Mouse (Mus musculus) lung, adult 18-20 months (tissue): Measurements from ENCODE around the gene Mapkbp1.

Experiments used
- DNase-seq, 2 experiments: peaks; one replicate each; pipeline ENCODE4 v3.0.0; 2022; ENCODE audit warnings: mixed read lengths in 2 of 2

Gene Mapkbp1

DNA sequence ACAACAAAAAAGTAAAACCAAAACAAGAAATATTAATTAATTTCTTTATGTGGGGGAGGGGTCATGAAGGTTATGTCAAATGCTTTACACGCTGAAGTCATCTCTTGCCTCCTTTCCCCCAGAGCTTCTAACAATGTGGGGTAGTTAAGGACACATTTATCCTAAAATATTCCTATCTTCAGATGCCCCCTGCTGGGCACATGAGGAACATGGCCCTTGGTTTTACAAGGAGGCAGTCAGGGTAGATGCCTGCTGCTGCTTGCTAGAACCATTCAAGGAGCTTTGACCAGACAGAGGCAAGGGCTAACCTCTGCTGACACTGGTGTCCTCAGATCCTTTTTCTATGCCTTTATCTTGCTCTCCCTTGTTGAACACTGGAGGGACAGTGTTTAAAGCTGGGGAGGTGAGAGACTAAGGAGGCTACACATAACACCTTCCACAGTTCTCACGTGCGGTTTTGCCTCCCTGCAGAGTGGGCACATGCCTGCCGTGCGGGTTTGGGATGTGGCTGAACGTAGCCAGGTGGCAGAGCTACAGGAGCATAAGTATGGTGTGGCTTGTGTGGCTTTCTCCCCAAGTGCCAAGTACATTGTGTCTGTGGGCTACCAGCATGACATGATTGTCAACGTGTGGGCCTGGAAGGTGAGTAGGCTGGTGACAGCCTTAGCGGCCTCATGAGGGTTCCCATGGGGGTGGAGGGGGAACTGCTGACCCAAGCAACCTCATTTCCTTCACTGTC lies 39.1 kb downstream of the Mapkbp1 start:
- DNase-seq = peak; percentile 52 to 66

DNA sequence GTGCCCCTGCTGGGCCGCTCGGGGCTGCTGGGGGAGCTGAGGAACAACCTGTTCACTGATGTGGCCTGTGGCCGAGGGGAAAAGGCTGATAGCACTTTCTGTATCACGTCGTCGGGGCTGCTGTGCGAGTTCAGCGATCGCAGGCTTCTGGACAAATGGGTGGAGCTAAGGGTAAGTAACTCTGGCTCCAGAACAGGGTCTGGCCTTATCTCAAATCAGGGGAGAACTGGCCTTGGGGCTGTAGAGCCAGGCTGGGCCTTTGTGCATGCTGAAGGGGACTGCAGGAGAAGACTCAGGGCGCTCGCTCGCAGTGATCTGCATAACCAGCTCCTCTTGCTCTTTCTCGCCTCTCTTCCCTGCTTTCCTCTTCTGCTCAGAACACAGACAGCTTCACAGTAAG lies 40.4 kb downstream of the Mapkbp1 start:
- no peak for DNase-seq

DNA sequence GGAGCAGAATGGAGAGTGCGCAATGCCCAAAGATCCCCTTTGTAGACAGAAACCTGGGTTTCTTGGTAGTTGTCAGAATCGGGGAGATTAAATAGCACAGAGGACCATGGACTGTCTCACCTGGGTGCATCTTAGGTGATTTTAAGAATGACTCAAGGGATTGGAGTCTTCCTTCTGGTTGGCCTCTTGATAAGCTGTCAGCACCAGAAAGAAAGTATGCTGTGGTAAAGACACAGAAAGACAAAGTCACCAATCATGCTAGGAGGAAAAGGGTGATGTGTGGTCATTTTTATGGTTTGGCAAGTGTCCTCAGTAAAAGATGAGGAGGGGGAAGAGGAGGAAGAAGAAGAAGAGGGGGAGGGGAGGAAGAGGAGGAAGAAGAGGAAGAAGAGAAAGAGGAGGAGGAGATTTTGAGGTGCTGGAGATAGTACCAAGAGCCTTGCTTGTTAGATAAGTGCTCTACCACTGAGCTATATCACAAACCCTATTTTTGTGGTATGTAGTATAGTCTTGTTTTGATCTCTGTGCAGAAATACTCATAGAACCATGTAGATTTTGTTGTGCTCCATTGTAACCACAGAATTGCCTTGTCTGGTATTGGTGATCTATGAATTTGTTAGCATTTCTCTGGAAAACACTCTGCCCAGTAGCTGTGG lies 41.5 kb downstream of the Mapkbp1 start:
- no peak for DNase-seq

DNA sequence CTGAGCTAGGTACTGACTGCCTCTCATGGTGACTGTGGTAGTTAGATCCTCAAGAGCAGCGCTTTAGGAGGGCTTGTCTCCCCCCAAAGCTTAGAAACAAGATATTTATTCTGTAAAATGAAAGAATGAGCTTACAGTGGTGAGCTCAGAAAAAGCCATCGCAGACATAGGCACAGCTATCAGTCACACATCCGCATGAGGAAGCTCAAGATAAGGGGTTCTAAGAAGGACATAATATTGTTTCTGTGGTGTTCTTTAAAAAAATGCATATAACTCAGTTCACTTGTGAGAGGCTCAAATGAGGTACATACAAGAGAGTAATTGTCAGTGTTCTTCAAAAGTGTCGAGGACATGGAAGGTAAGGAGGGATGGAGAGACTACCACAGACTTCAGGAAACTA lies 43.4 kb downstream of the Mapkbp1 start:
- DNase-seq = no peak

DNA sequence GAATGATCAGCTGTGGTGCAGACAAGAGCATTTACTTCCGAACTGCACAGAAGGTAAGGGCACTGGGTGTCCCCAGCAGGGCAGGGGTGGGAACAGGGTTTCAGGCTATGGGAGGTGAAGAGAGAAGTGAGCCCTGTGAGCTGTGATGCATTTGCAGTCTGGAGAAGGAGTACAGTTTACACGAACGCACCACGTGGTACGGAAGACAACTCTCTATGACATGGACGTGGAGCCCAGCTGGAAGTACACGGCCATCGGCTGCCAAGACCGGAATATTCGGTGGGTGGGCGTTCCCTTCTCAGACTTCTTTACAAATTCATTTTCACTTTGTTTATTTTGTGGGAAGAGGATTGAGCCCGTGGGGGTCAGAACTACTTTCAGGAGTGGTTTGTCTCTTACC lies 45.1 kb downstream of the Mapkbp1 start:
- DNase-seq = no peak

DNA sequence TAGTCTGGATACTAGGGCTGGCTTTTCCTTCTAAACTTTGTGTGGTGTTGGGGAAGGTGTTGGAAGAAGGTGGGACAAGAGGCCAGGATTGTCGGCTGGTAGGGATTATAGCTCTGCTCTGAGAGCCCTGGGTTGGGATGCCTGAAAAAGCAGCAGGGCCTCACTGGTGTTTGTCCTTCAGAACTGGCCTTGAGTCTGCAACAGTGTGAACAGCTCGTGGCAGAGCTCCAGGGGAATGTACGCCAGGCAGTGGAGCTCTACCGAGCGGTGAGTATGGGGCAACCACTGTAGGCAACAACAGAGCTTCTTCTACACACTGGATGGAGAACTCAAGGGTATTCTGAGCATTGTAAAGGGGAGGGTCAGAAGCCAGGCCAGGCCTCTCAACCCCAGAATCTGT lies 51.8 kb downstream of the Mapkbp1 start:
- DNase-seq = no peak

DNA sequence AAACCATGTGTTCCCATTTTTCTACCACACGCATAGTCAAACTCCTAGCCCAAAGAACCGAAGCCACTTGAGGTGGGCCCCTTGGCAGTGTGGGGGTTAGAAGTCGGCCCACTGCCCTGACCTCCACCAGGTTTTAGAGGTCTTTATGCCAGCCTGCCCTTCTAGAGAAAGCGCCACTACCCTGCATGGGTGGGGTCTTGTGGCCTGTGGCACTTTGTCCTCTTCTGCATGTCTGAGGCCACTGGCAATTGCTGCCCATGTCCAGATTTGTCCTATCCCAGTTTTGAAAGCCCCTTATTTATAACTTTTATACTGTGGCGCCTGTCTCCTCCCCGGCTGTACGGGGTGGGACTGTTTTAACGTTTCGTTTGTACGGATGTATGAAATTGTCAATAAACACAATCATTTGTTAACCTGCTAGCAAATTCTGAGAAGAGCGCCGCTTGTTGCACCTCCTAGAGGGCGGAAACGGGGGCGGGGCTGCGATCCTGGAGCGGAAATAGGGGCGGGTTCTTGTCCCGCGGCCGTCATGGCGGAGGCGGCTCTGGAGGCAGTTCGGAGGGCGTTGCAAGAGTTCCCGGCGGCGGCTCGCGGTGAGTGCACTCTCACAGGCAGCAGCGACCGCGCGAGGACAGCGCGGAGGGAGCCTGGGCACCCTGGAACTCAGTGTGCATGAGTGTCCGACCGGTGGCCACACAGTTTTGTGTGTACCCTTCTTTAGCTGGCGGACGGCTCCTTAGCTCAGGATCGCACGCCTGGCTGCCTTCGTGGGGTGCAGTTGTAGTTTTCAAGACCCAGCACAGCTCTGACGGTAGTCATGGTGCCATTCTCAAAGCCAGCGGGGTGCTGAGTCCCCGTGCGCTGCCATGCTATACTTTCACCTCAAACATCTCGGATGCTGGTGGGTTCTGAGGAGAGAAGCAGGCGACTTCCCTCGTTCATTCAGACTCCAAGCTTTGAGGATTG lies 54.8 kb downstream of the Mapkbp1 start, which contains the start of the genes Jmjd7 and Gm28042:
Gene Jmjd7 (plus strand): TSS at position 500 of the 966 bp plus-strand sequence.
Gene Gm28042 (plus strand): TSS at position 510 of the 966 bp plus-strand sequence.
- DNase-seq = peak; percentile 93 to 96

DNA sequence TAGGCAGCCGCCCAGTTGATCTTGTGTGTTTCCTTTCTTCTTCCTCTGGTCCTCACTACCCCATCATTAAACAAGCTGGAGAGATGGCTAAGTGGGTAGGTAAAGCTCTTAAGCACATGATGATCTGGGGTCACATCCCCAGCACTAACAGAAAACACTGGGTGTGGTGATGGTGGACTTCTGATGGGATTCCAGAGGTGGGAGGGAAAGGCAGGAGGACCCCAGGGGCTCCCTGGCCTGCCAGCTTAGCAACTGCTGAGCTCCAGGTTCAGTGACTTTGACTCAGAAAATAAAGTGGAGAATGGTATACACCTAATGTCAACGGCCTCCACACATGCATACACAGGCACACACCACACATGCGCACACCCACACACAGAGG lies 55.4 kb downstream of the Mapkbp1 start:
- no peak for DNase-seq

DNA sequence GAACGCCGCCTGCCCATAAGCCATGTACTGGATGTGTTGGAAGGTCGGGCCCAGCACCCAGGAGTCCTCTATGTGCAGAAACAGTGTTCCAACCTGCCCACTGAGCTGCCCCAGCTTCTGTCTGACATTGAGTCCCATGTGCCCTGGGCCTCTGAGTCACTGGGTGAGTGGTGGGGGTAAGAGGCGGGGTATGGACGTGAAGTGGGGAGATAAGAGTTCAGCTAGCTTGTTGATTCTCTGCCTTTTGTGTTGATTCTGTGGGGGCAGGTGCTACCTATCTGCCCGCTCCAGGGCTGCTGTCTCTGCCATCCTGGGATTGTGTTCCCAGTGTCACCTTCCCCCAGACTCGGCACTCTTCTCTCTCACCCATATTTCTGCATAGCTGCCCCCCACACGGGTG lies 57.9 kb downstream of the Mapkbp1 start:
- no peak for DNase-seq

DNA sequence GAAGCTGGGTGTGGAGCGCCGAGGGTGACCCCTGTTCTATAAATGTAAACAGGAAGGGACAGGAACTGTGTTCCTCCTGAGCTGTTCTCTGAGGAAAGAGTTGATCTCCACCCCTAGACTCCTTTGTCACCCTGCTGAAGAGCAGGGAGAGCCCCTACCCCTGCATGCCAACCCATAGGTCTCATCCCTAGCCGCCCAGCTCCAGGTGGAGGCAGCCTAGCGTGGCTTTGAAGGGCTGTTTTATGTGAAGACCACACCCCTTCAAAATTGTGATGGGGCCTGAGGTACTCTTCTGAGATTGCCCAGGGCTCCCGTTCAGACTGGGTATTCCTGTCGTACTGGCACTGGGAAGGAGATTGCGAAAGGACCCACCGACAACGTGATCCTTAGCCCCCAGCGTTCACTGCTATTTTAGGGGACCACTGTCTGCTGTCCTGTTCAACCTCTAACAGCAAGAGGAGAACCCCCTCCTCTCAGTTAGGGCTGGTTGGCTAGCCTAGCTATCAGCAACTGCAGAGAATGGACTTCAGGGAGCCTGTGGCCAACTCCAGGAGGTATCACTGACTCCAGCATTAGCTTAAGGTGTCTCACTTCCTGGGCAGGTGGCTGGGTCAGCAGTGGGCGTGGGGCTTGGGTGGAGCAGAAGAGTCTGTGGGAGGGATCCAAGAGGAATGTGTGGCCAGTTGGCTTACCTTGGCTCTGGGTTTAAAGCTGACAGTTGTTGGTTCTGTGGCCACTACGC lies 60.4 kb downstream of the Mapkbp1 start, which contains the start of gene Pla2g4b:
Gene Pla2g4b (plus strand): TSS at position 692 of the 742 bp plus-strand sequence.
- no peak for DNase-seq

DNA sequence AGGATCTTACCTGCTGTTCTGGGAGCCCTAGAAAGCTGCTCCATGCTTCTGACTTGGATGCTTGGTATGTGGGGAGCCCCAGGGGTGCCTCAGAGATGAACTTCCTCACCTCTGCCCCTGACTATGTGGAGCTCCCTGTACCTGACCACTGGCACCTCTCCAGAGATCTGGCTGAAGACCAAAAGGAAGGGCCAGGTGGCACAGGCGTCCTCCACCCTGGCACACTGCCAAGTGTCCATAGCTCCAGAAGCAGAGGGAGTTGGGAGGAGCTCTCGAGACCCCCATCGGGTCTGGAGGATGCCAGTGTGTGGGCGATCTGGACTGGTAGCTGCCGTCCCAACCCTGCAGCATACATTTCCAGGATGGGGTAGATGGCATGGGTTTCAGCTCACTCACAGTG lies 61.2 kb downstream of the Mapkbp1 start:
- peak; percentile 20 to 31 for DNase-seq

DNA sequence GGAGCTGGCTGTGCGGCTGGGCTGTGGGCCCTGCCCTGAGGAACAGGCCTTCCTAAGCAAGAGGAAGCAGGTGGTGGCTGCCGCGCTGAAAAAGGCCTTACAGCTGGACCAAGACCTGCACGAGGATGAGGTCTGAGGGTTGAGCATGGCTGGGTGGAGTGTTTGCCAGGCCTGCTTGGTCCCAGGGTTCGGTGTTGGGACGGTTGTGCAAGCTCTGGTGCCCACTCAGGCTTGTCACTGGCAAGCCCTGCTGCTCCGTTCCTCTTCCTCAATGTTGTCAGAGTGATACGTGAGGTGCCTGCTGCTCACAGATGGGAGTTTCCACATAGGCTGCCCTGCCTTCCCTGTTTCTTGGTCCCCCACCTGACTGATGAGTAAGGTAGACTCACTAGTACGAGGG lies 65.2 kb downstream of the Mapkbp1 start:
- peak in 1 of 2 experiments; percentile 13 for DNase-seq

DNA sequence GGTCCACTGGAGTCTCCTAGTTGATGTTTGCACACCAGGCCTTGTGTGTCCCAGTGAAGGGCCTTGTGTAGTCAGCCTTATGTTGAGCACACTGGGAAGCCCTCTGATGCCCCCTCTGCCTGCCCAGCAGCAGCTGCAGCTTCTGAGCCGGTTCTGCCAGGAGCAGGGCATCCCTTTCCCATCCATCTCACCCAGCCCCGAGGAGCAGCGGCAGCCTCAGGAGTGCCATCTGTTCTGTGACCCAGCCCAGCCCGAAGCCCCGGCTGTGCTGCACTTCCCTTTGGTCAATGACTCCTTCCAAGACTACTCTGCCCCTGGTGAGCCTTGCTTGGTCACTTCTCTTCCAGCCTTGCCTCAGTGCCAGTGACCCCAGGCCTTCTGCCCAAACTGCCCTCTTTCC lies 68.5 kb downstream of the Mapkbp1 start:
- no peak for DNase-seq

DNA sequence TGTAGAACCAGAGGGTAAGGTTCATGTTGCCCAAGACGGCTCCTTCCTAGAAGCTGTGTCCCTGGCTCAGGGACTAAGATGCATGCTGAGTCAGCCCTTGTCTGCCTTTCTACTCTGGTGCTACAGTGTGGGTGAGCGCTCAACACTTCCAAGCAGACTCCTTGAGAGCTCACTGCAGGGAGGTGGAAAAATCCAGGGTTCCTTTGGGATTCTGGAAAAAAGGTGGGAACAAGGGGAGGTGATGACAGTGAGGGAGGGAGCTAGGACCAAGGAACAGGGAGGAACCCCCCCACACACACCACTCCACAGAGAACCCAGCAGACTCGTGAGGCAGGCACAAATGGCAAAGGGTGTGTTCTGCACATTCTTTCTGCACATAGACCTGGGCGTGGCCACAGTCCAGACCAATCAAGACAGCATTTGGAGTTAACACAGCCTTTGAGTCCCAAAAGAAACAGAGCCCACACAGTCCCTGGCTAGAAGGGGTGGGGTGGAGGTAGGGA lies 71.7 kb downstream of the Mapkbp1 start:
- DNase-seq = peak; percentile 46 to 67

DNA sequence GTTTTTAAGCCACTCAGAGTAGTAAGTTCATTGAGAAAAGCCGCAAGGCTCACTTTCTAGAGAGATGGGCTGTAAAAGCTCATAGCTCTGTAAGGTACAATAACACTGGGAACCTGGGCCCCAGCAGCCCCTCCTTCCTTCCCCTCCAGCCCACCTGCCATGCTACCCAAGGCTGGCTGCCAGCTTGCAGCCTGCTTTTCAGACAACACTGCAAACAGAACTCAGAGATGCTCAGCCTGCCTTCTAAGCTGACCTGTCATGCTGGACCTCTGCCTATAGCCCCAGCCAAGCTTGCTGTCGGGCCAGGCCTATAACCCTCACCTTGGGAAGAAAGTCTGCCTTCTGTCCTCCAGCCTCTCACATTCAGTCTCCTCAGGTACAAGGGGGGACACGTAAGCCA lies 72.2 kb downstream of the Mapkbp1 start:
- no peak for DNase-seq

DNA sequence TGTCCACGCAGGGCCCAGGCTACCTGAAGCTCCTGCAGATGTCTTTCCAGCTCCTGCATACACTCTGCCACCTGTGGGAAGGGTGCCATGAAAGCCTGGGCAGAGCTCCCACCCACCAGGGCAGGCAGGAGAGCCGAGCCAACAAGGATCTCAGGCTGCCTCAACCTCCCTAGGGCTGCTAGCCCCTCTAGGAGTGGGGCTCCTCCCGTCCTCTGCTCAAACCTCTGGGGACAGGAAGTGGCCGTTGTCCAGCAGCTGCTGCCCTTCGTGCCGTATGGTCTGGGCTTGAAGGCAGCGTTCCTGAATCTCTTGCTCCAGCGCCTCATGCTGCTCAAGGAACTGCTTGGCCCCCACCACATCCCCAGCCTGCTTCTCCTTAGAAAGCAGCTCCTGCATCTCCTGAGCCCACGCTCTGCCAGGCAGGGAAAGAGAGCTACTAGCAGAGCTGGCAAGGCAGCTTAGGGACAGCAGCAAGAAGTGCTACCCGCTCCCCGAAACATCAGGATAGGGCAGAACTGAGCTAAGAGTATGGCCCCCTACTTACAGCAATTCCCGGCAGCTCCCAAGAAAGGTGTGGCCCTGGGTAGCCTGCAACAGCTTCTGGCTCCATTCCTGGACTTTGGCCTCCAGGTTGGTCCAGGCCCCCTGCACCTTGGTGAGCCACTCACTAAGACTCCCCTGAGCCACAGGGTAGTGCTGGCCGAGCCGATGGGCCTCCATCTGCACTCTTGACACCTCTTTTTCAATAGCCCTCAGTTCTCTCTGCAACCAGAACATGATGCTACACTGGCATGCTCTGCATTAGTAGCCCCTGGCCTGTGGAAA lies 74.2 kb downstream of the Mapkbp1 start:
- DNase-seq = no peak

DNA sequence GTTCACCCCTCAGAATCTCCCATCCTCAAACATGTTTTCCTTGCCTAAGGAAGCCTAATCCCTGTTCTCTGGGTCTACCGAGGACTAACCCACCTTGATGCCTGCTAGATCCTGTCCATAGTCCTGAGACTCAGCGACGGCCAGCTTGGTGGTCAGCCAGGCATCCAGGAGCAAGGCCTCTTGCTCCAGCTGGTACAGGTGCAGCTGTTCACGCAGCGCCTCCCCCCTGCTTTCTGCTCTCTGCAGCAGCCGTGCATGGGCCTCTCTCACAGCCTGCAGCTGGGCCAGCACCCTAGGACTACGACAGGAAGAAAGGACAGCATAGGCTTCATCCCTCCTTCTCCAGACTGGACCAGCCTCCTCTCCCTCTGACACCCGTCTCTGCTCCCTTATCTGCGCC lies 75.7 kb downstream of the Mapkbp1 start:
- no peak for DNase-seq

DNA sequence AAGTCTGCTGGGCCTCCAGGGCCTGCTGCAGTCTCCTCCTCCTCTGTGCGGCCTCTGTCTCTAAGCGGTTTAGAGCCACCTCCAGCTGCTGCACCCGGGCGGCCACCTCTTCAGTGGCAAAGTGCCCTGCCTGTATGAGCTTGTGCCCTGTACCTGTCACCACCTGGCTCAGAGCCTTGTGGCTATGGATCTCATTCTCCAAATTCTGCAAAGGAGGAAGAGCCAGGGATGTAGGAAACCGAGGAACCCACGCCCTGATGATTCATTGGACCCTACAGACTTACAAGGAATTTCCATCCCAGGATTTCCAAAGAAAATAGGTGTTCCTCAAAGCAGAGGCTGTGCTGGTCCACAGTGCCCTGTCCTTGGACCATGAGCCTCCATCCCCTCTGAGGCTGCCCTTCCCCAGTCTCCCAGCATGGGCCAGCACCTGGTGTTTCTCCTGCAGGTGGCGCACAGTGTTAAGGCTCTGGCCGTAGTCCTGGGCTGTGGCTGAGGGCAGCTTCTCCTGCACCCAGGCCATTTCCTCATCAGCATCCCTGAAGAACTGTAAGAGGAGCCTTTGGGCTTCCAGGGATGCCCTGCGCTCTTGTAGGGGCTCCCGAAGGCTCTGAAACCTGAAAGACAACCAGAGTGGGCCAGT lies 77.3 kb downstream of the Mapkbp1 start:
- peak; percentile 64 to 70 for DNase-seq

DNA sequence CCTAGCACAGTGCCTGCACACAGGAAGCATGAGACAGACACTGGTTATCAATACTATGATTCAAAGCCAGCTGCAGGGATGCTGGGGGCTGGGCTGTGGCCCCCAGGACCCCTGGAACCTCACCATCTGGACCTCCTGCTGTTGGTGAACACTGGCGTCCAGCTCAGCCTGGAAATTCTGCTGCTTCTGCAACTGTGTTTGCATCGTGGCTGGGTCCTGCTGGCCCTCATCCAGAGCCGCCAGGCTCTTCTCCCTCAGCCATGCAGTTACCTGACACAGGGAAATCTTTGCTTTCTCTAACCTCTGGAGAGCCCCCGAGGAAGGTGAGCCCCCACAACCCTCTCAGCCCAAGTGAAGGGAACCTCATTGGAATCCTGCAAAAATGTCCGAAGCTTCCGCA lies 78.9 kb downstream of the Mapkbp1 start:
- DNase-seq = no peak

DNA sequence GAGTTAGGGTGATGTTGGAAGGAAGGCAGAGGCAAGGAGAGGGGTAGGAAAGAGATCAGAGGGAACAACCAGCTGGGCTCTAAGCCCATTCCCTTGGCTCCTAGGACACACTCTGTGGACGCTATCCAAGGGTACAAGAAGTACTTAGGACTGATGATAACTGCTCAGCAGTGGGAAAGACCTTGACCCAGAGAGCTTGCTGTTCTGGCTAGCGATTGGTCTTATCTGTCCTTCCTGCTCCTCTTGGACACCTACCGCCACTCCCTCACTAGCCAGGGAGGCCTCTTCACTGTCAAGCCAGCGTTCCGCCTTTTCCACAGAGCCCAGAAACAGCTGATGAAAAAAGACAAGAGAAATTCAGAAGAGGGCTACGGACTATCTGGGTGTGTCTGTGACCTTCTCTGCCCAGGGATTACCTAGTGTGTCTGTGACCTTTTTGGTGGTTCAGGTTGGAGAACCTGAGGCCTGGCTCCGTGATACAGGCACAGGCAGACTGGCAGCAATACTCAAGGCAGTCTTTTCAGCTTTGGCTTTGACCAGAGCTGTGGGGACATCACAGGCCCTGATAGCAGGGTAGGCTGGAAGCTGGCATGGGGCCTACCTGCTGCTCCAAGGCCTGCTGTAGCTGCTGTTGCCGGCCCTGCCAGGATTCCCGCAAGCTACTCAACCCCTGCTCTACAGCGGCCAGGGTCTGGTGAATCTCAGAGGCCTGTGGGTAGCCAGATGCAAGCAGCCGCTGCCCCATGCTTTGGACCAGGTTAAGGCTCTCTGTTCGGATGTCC lies 82.5 kb downstream of the Mapkbp1 start:
- DNase-seq = no peak
